ENCODE assay signal across 10 mouse cellular contexts in the genomic region with DNA sequence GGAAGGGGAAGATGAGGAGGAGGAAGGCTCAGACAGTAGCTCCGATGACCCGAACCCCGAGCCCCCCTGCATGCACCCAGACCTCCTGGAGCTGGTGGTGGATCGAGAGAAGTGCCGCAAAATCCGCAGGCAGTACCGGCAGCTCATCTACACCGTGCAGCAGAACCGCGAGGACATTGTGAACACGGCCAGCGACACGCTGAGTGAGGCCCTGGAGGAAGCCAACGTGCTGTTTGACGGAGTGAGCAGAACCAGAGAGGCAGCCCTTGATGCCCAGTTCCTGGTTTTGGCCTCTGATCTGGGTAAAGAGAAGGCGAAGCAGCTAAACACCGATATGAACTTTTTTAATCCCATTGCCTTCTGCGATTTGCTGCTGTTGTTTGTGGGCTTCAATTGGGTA. TPM values are rescaled to one million over a fixed set of nuclear protein-coding genes. Genes with fewer than 3 reads are reported as not detected.
DNase-seq lines count a peak whose midpoint lies in the region; ATAC-seq and TF ChIP-seq lines count a peak whose summit lies in the region.
"Had no signal": no experiment of that assay in that cellular context is flagged by ENCODE, and none has a peak within 500 bp of the region (broad histone marks: within the 10 kb centered on the region; RNA-seq: fewer than 3 reads in every experiment).

No protein-coding gene starts in this region.

- in situ Hi-C loops in ES-E14 (cut with MboI; ENCODE audit: low sequenced_read_pairs in 2 of 2, unreplicated experiment in 2 of 2) = no loop called here

- no peaks in the 10 kb centered on the region for H3K27me3 ChIP-seq in liver, embryonic 16.5 days (ENCODE audit: control insufficient read depth, insufficient read depth, low read depth, low read length)
- H3K27me3 ChIP-seq: heart, embryonic 15.5 days had no signal

- no peaks in the 10 kb centered on the region for H3K9me3 ChIP-seq in liver, embryonic 16.5 days (replicated peaks; ENCODE audit: control insufficient read depth, low read length)
- H3K9me3 ChIP-seq in ES-E14 (ENCODE audit: control insufficient read depth, insufficient read depth, low read depth, low read length) = no peaks in the 10 kb centered on the region
- H3K9me3 ChIP-seq: heart, embryonic 15.5 days had no signal

- no peak overlapping the region for H3K4me2 ChIP-seq in liver, embryonic 16.5 days (ENCODE audit: low read depth, low read length)
- H3K4me2 ChIP-seq: heart, embryonic 15.5 days had no signal

- WGBS in liver, embryonic 16.5 days (ENCODE audit: insufficient replicate concordance) = 85% methylated on average over 18 of the region's 18 CpGs

- H3K27ac ChIP-seq in liver, embryonic 16.5 days (ENCODE audit: low read length) = no peak overlapping the region
- no peak overlapping the region for H3K27ac ChIP-seq in ES-E14 (ENCODE audit: insufficient read depth, low read depth, low read length, poor library complexity, severe bottlenecking)
- H3K27ac ChIP-seq: heart, embryonic 15.5 days had no signal

- H3K36me3 ChIP-seq in liver, embryonic 16.5 days (ENCODE audit: control insufficient read depth, insufficient read depth) = peaks cover 18% of the 10 kb centered on the region
- peaks cover 28% of the 10 kb centered on the region for H3K36me3 ChIP-seq in ES-E14 (ENCODE audit: control insufficient read depth, insufficient read depth, low read length, poor library complexity, severe bottlenecking)

- peak; percentile 22 to 23 for DNase-seq in cerebellum, postnatal 10 days
- no peak for DNase-seq in cerebellum, adult 8-10 months
- no peak for DNase-seq in liver
- DNase-seq in ES-E14 (ENCODE audit: low read depth, low spot score) = no peak
- no peak for DNase-seq in layer of hippocampus, adult 18-20 months (ENCODE audit: low spot score in 2 of 2)
- no peak for DNase-seq in ovary, postnatal 10 days (ENCODE audit: low spot score)

- no peak overlapping the region for H3K9ac ChIP-seq in liver, embryonic 16.5 days (ENCODE audit: low read depth, low read length)
- no peak overlapping the region for H3K9ac ChIP-seq in ES-E14 (ENCODE audit: insufficient read depth, low read depth, low read length, poor library complexity, severe bottlenecking)
- H3K9ac ChIP-seq: heart, embryonic 15.5 days had no signal

- peak; percentile 10; the same call in 1 of the 2 replicates for ATAC-seq in liver, embryonic 16.5 days (ENCODE audit: low read depth)
- peak; percentile 65 for ATAC-seq in megakaryocyte, adult 5-6 weeks (ENCODE audit: poor library complexity, severe bottlenecking)
- ATAC-seq: activated CD4-positive, CD25-positive, alpha-beta regulatory T cell, adult 4 months had no signal

- no peak overlapping the region for H3K4me3 ChIP-seq in liver, embryonic 16.5 days (ENCODE audit: low read depth, low read length)
- H3K4me3 ChIP-seq in ES-E14 (ENCODE audit: insufficient read depth in 1 of 2, low read depth in 1 of 2, low read length in 2 of 2, poor library complexity in 1 of 2, severe bottlenecking in 1 of 2) = peak overlapping the region; percentile 10 to 21; a peak in 3 of 4 replicates
- H3K4me3 ChIP-seq: heart, embryonic 15.5 days had no signal

- H3K4me1 ChIP-seq in liver, embryonic 16.5 days (ENCODE audit: control insufficient read depth, low read depth, low read length) = peaks cover 19% of the 10 kb centered on the region
- H3K4me1 ChIP-seq in ES-E14 (ENCODE audit: control insufficient read depth in 2 of 2, insufficient read depth in 2 of 2, low read length in 2 of 2, poor library complexity in 1 of 2) = peaks cover 4 to 11% of the 10 kb centered on the region in 2 experiments; a peak in 1 of 4 replicates

TF ChIP-seq in ES-E14, 5 proteins besides CTCF, POLR2A, EP300 and RAD21:
- TF ChIP-seq ZNF384 (IDR thresholded peaks at IDR 0.05; ENCODE audit: low read depth, low read length) (no peak), HCFC1 (IDR thresholded peaks at IDR 0.05; ENCODE audit: borderline replicate concordance, insufficient read depth, low read length) (no peak), ZC3H11A (IDR thresholded peaks at IDR 0.05; ENCODE audit: borderline replicate concordance, low read depth, low read length) (no peak), CHD2 (IDR thresholded peaks at IDR 0.05; ENCODE audit: low read depth, low read length) (no peak), MAFK (IDR thresholded peaks at IDR 0.05; ENCODE audit: insufficient read depth, low read depth, low read length) (no peak)

RNA-seq across cellular contexts. Expression of gene Eid3, which starts 0.4 kb away (rescaled TPM):
- polyA plus RNA-seq in liver, embryonic 16.5 days (2015; fragmentation: Nextera tagmentation; extraction: Ambion mirVana) = 0.13 and 0.18 TPM in 2 replicates
- total RNA-seq in ES-E14 (2012; rRNA removed) = 8.9 and 9.3 TPM in 2 replicates
- 0.25 and 2.7 TPM in 2 replicates for total RNA-seq in megakaryocyte, adult 5-6 weeks (2015)
- 1.8 and 3.6 TPM in 2 replicates for total RNA-seq in megakaryocyte, adult 5-6 weeks (2017)
- 1 to 10 TPM in 1 of 2 experiments, under 1 TPM in 1; 0.84 to 1.6 TPM for total RNA-seq in layer of hippocampus, adult 18-20 months (2021)

RNA-seq across cellular contexts. Expression of gene Txnrd1, which starts 33.1 kb away (rescaled TPM):
- 44.1 and 46.1 TPM in 2 replicates for polyA plus RNA-seq in liver, embryonic 16.5 days (2015; fragmentation: Nextera tagmentation; extraction: Ambion mirVana)
- total RNA-seq in ES-E14 (2012; rRNA removed) = 107 and 167 TPM in 2 replicates
- 26.2 and 29.6 TPM in 2 replicates for total RNA-seq in megakaryocyte, adult 5-6 weeks (2015)
- total RNA-seq in megakaryocyte, adult 5-6 weeks (2017) = 59.5 and 73.9 TPM in 2 replicates
- 10 to 100 TPM; 47.7 to 56.7 TPM for total RNA-seq in layer of hippocampus, adult 18-20 months (2021)

Comparison
In these comparisons a context has a peak if more than half of its experiments do, and no peak if none do; other contexts are left out.
1. DNase-seq: peak in cerebellum, postnatal 10 days (2 of 2); none in cerebellum, adult 8-10 months (single experiment), liver (single experiment), ES-E14 (single experiment), layer of hippocampus, adult 18-20 months (0 of 2) and ovary, postnatal 10 days (single experiment).